Mouse (Mus musculus) retina, adult 2 months (tissue): ENCODE results near the gene Asgr1.
"Not testable (repeated sequence)": the region's sequence is repeated elsewhere in the genome, so short reads cannot be mapped to it uniquely, and the experiment has no call there.

Experiments
- DNase-seq: peaks from one replicate; pipeline ENCODE4 v3.0.0-alpha.2; 2012; ENCODE audit warnings: low read depth, low spot score

The Asgr1 gene

DNA sequence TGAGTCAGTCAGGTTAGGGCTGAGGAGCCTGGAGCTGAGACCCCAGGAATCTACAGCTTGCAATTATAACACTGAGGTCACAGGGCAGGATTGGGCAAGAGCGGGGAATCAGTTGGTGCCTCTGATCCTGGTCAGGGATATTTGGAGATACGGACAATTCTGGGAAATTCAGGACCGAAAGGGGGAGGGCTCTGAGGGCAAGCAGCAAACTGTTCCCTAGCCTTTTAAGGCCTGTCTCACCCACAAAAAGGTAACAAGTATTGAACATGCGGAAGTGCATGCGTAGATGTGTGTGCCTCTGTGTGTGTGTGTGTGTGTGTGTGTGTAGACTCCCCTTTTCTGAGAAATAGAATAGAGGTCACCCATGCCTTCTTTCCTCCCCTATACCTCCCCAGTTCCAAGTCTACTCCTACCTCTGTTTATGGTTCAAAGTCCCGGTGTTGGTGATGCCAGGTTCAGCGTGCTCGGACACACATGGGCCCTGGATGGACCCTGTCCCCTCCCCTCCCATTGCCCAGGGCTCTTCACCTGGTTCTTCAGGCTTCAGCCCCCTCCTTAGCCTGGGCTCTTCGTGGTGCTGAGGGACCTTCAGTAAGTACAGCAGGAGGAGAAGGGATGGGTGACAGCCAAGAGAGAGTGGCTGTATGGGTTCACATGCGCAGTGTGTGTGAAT lies at the start of gene Asgr1:
TSS of gene Asgr1 (plus strand) at position 188 of the 673 bp plus-strand sequence.
- no peak for DNase-seq

DNA sequence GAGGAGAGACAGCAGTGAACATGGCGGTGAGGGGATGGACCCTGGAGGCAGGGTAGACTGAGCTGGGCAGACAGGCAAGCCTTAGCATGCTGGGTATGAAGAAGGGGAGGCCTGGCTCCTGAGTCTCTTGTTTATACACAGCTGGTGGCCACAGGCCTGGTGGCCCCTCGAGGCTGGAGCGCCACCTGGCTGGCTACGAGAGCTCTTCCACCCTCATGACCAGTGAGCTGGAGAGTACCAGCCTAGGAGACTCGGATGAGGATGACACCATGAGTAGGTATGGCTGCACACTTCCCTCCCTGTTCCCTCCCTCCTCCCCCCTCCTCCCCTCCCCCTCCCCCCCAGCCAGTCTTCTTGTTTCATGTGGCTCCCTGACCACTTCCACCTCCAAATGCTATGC lies 48.4 kb upstream of the Asgr1 start:
- DNase-seq: no peak

DNA sequence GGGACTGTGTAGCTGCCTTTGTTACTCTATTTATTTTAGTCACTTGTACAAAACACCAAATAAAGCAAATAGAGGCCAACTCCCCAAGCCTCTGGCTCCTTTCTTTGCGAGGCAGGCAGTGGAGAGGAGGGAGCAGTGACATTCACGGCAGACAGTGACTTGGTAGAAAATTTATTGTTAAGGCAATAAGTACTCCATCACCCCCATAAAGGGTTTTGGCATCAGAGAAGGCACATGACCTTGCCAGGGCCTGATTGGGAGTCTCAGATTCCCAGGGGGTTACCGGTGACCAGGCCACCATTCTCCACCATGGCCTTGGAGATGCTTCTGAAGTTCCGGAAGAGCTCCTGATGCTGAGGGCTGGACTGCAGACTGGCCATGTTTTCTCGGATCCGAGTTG lies 43.9 kb upstream of the Asgr1 start:
- no peak for DNase-seq

DNA sequence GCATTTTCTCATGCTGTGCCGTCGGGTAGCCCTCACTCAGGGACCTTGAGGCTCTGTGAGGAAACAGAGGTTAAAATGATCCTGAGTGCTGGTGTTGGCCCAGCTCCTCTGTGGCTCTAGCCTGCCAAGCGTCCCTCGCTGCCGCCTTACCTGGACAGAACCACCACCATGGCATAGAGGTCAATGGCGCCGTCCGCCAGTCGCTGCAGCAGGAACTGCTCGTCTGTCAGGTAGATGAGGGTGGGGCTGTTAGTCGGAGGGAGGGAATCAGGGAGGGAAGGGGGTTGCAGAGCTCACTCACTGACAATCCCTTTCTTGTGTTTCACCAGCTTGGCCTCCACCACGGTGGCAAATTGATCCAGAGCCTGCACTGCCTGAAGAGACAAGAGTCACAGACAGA lies 43.3 kb upstream of the Asgr1 start:
- DNase-seq: no peak

DNA sequence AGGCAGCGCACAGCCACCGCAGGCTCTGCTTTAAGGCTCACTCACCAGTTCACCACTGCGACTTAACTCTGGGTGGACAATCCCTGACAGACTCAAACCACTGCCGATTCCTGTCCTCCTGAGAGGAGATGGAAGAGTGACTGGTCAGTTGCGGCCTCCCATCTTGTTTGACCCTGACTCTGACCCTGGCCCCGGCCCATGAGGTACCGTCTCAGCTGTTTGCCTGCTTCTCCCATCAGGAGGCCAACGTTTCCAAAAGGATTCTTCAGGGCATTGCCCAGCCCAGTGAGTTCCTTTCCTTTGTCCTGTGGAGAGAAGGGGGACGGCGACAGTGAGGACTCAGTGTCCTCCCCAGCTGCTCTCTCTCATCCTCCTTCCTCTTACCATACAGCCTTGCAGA lies 42.9 kb upstream of the Asgr1 start:
- no peak for DNase-seq

DNA sequence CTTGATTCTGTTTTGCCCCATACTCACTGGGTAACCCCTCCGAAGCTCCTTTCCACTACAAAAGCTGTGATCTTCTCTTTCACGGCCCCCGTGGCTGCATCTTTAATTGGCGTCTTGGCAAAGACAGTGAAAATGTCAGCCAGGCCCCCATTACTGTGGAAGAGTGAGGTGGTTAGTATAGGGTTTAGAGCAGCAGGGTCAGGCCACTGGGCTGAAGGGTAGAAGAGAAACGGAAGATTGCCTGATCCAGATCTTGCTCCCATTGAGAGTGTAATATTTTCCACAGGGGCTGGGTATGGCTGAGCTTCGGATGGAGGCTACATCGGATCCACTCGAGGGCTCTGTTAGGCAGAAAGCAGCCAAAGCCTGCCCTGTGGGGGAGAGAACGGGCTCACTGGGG lies 41.0 kb upstream of the Asgr1 start:
- DNase-seq: no peak

DNA sequence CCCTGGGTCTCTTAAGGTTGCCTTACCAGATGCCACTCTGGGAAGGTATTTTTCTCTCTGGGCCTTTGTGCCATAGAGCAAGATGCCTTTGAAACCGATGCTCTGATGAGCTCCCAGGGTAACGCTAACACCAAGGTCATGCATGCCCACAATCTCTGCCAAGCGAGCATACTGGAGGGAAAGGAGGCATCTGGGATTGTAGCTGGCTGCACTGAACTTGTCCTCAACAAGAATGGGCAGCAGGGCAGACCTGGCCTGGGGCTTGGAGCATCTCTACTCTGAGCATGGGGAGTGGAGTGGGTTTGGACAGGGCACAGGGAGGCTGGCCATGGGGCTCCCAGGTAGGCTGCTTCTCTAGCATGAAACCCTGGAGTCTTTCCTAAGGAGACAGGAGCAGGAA lies 40.5 kb upstream of the Asgr1 start:
- no peak for DNase-seq

DNA sequence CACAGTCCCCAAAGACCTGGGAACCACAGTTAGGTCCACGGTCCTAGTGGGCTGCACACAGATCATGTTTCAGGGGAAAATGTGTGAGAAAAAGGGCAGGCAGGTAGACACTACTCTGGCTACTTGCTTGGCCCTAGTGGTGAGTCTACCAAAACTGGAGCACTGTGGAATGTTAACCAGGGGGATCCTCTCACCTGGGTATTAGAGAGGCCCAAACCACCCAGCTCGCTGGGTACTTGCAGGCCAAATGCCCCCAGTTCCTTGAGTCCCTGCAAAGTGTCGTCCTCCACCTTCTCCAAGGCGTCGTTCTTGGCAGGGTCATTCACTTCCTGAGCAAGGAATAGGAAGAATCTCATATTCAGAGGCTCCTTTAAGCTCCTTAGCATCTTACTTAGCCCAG lies 39.8 kb upstream of the Asgr1 start:
- DNase-seq: no peak

DNA sequence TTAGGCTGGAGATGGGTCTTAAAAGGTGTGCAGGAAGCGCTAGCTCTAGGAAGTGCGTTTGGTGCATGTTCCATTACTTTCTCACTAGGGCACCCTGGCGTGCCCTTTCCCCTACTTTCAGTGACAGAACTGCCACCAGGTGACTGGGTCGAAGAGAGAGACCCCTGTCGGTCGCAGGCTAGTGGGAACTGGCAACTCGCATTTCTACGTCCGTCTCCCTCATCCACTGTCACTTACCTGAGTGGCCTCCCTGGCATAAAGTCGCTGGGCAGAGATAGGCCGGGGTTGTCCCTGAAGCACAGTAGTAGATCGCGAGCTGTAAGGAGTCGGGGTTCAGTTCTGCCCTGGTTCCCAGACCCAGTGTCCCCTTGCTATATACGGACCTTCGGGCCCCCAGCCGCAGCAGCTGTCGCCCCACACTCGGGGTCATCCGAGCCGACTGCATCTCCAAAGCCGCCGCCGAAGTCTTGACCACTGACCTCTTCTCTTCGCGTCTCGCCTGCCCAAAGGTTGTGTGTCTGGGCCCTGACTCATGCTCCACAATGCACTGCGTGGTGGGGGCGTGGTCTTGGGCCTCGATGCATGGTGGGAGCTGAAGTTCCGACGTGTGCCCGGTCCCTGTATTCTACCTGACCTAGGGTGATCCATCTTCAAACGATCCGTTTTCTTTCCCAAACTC lies 38.9 kb upstream of the Asgr1 start, which contains the start of gene Acadvl:
TSS of gene Acadvl (minus strand) at position 532 of the 679 bp plus-strand sequence.
- DNase-seq: peak; percentile 73

DNA sequence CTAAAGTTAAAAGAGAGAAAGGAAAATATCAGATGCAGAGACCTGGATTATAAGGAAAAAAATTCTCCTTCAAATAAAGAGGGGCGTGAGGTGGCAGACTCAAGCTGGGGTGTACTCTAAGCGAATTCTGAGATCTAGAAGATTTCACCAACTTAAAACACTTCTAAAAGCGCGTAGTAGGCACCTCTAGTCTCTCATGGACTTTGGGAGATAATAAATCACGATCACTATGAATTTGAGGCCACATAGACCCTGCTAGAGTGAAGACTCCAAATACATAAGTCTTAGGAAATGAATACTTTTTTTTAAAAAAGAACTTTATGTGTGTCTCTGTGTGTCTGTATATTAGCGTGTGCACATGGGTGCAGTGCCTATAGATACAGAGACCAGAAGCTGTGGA lies 38.2 kb upstream of the Asgr1 start:
- no peak for DNase-seq

DNA sequence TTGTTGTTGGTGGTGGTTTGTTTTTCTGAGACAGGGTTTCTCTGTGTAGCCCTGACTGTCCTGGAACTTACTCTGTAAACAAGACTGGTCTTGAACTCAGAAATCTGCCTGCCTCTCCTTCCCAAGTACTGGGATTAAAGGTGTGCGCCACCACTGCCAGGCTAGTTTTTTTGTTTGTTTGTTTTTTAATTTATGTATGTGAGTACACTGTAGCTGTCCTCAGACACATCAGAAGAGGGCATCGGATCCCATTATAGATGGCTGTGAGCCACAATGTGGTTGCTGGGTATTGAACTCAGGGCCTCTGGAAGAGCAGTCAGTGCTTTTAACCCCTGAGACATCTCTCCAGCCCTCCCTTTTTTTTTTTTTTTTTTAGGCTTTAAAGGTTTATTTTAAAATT lies 37.7 kb upstream of the Asgr1 start:
- not testable (repeated sequence) for DNase-seq

DNA sequence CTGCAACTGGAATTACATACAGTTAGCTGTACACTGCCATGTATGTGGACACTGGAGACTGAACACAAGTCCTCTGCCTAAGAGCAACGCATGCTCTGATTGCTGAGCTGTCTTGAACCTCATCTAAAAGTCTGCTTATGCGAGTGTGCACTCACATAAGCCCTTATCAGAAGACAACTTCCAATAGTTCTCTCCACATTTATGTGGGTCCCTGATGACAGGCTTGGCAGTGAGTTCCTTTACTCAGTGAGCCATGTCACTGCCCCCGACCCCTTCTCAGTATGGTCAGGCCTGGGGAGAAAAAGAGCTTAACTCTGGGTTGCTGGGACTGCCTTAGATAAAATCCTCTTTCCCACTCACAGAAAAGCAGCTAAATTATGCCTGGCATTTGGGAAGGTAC lies 37.2 kb upstream of the Asgr1 start, which contains the start of gene Dlg4:
TSS of gene Dlg4 (plus strand) at position 274 of the 400 bp plus-strand sequence.
- DNase-seq: no peak

DNA sequence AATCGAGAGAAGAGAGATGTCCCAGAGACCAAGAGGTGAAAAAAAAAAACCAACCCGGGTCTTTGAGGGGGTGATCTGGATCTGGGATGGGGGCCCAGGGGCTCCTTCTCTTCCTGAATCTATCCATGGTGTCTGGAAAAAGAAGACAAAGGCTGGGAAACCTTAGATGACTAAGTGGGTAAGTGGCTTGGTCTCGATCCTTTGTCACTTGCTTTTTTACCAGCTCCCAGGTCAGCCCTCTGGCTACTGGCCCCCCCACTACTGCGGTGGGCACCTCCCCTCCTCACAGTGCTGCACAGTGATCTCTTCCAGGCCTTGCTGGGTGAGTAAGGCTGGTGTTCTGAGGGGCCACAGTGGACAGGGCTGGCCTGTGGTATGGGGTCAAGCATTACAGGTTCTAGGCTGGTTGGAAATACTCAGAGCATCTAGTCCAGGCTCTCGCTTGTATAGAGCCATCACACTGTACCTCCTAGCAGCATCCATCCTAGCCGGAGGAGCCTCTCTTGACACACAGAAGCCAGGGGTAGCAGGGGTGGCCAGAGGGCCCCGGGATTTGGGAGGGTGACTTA lies 36.6 kb upstream of the Asgr1 start:
- DNase-seq: no peak

DNA sequence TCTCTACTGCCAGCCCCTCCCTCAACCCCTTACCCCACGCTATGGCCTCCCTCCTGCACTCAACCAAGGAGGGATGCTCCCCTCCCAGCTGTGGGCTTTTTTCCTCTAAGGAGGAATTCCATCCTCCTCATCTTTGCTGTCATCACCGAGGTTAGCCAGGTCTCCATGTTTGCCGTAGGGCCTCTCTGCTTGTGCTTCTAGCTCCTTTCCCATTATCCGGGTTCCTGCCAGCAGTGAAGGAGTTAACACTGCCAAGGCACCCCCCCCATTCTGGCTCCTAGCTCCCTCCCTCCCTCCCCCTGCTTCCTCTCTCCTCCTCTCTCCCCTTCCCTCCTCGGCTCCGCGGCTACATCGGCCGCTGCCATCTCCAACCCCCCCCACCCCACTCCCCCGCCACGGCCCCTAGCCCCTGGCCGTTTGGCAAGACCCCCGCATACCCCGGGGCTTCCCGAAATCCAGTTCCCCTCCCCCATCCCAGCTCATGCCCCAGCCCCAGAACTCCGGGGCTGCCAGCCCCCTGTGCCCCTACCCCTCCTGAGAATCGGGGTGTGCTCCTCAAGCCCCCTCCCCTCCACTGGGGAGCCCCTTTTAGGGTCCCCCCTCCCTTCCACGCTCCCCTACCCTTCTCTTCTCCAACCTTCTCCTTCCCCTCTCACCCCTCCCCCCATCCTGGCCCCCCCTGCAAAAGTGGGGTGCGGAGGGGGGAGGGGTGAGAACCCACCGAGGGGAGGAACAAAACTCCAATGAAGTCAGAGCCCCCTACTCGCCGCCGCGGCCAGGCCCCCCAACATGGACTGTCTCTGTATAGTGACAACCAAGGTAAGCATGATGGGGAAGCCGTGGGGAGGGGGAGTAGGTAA lies 35.5 kb upstream of the Asgr1 start:
- DNase-seq: no peak

DNA sequence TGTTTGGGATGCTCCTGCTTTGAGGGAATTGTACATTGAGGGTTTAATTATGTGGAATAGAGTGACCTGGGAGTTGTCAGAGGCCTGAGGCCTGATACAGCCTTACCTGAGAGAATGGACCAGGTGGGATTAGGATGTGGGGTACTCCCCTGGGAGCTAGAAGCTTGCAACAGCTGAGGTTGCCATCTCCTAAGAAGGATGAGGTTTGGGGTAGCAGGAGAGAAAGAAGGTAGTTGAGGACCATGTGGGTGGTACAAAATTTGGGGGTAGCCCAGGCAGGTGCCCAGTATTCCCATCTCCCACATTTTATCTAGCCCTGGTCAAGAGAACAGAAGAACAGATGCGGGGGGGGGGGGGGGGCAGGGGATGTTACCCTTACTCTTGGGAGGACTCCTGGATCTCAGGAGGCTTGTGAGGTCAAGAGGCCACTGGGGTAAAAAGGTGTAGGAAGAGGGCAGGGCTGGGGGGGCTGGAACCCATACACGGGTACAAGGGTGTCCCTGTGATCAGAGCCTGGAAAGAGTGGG lies 34.3 kb upstream of the Asgr1 start:
- no peak for DNase-seq

DNA sequence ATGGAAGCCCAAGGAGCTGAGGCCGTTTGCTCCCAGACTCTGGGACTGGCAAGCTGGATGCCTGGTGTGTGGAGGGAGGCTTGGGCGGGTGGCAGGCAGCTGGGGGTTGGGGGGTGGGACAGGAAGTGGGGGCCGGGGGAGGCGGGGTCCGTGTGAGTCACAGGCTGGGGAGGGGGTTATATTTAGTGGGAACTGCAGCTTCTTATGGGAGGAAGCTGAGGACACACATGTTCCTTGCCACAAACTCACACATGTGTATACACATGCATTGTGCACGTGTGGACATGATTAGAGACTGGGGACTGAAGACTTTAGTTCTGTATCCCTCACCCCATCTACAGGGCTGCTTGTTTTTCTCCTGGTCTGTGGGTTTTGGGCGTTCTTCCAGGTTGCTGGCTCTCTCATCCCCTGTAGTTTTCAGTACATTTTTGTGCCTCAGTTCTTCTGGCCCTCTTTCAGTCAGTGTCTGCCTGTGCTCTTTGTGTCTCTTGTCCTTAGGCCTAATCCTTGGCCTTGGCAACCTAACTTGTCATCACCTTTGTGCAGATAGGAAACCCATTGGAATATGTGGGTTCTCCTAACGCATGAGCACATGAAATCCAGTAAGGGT lies 33.8 kb upstream of the Asgr1 start:
- no peak for DNase-seq

DNA sequence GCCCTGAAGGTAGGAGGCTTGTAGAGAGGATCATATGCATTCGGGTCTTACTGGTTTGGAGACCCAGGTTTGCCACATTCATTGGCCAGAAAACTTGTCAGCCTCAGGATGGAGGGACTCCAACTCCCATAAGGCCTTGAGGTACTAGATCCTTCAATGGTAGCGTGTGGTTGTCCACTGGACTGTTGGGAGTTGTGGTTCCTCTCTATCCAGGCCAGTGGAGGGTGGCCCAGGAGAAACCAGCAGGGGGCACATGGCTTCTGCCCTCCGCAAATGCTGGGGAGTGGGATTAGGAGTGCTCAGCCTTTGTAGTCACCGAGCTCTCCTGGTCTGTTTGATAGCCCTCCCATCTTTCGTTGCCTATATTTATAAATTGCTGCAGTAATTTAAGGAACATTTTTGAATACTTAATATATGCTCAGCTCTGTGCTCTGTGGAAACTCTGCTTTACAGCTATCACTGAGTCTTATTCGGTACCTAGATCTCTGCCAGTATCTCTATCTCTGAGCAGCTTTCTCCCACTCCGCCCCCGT lies 33.1 kb upstream of the Asgr1 start:
- peak; percentile 72 for DNase-seq

DNA sequence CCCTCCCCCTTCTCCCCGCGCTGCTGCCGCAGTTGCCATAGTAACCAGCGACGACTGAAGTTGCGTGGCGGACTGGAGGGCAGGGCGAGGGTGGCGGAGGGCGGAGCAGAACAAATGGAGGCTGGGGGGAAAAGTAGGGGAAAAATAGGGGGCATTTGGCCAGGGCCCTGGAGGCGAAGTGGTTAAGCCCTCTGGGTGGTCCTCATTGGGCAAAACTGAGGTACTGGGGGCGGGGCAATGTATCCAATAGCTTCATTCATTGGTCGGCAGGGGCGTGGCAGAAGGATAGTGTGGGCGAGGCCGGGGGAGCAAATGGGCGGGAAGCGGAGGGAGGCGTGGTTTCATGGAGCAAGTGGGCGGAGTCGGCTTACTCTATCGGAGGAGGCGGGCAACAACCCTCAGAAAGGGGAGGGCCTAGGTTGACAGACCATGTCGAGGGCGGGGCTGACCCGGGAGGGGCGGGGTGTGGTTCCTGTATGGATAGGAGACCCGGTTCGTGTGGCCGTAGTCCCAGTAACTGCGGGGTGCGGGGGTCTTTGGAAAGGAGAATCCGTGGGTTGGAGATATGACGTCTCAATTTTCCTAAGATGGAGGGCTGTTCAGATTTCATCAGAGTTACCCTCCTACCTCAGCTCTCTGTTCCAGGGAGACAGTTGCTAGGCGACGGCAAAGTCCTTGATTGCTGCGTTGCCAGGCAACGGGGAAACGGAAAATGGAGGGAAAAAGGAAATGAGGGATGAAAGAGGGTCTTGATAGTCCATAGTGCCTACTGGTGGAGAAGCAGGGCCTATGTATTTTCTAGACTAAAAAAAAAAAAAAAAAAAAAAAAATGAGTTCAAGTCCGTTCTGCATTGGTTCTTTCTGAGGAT lies 32.4 kb upstream of the Asgr1 start:
- peak; percentile 91 for DNase-seq

DNA sequence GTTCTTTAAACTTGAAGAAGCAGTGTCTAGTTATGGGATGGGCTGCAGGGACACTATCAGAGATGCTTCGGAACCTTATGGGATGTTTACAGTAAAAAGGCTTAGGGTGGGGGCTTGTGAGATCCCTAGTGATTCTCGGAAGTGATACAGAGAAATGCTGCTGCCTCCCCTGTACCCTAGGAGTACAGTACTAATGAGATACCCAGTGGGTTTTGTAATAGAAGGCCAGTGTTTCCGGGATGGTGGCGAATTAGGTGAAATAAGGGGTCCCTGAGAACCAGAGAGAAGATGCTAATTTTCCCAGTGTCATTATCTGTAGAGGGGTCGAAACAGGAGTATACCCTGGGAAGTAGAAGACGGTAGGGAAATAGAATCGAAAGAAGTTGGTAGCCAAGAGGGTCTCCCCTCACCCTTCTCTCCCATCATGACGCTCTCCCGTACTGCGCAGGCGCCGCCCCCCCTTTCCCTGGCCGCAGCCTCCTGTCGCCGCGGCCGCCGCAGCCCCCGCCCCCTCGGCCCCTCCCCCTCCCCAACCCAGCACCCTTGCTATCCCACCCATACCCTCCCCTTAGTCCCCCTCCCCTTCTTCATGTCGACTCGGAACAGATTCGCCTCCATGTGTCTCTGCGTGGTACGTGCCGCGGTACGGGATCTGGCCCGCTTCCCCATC lies 30.3 kb upstream of the Asgr1 start:
- no peak for DNase-seq

DNA sequence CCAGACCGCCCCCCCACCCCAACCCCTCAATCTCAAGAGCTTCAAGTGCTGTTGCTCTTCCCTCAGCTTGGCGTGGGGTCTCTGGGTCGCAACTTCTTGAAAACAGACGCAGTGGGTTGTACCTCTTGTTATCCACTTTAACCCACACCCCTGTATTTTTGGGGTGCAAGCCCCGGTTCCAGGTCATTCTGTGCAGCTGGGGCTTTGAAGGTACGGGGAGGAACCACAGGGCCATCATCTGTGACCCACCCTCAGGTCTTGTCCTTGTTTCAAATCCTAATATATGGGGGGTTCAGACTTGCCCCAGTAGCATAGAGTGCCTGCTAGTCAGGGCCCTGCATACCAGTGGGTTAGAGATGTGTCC lies 29.8 kb upstream of the Asgr1 start:
- no peak for DNase-seq
